In the genomic region with DNA sequence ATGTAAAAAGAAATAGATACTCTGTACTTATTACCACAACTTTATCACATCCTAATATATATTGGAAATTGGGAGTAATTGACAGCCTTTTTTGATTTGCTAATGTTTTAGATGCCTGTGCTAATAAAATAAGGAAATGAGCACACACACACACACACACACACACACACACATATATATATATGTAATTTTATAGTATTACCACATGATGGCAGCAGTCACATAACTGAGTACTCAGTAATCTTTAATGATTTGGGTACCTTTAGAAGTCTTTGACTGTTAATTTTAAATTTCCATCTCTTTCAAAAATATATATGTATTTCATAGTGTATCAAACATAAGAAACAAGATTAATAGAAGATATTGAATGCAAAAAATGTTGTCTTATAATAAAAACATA, we compare ENCODE assay signal across 12 mouse cellular contexts.
DNase-seq lines count a peak whose midpoint lies in the region; ATAC-seq and TF ChIP-seq lines count a peak whose summit lies in the region.
"Had no signal": no experiment of that assay in that cellular context is flagged by ENCODE, and none has a peak within 500 bp of the region (broad histone marks: within the 10 kb centered on the region; RNA-seq: fewer than 3 reads in every experiment).

No protein-coding gene starts in this region.

- no peak overlapping the region for H3K4me2 ChIP-seq in liver, postnatal 0 days (ENCODE audit: low read depth, low read length)
- H3K4me2 ChIP-seq: hindbrain, embryonic 13.5 days had no signal

- no peaks in the 10 kb centered on the region for H3K4me1 ChIP-seq in liver, postnatal 0 days (ENCODE audit: insufficient read depth)
- H3K4me1 ChIP-seq: hindbrain, embryonic 13.5 days had no signal

- no peak for ATAC-seq in liver, postnatal 0 days
- ATAC-seq in CD4-positive, CD25-positive, alpha-beta regulatory T cell, adult 4 months = peak; percentile 63

- intact Hi-C loops in gastrocnemius, adult 2 months (cut with DNase I) = no loop called here

- no peak overlapping the region for H3K27ac ChIP-seq in gastrocnemius, adult 2 months
- H3K27ac ChIP-seq in liver, postnatal 0 days (ENCODE audit: low read depth) = no peak overlapping the region
- H3K27ac ChIP-seq: hindbrain, embryonic 13.5 days had no signal

- no peaks in the 10 kb centered on the region for H3K27me3 ChIP-seq in liver, postnatal 0 days (ENCODE audit: insufficient read depth, low read length)
- H3K27me3 ChIP-seq: hindbrain, embryonic 13.5 days had no signal

- no peak for DNase-seq in gastrocnemius, adult 2 months
- no peak for DNase-seq in gastrocnemius, adult 8-10 months (ENCODE audit: low spot score in 2 of 2)
- no peak for DNase-seq in liver, postnatal 0 days
- no peak for DNase-seq in liver
- peak; percentile 47 for DNase-seq in induced T-regulatory cell, adult 2 months (ENCODE audit: low read depth)
- no peak for DNase-seq in gastrocnemius, postnatal 10 days
- no peak for DNase-seq in adrenal gland, adult (ENCODE audit: inconsistent age in 2 of 2, low spot score in 1 of 2)
- DNase-seq: layer of hippocampus, adult 9-11 months; right cerebral cortex, postnatal 4 days had no signal

- no peaks in the 10 kb centered on the region for H3K9me3 ChIP-seq in liver, postnatal 0 days (ENCODE audit: low read length)
- H3K9me3 ChIP-seq: G1E; hindbrain, embryonic 13.5 days had no signal

- TF ChIP-seq EP300 in liver, postnatal 0 days (IDR thresholded peaks at IDR 0.05; ENCODE audit: low read depth) = no peak

- no peak overlapping the region for H3K9ac ChIP-seq in liver, postnatal 0 days (replicated peaks)
- H3K9ac ChIP-seq: hindbrain, embryonic 13.5 days had no signal

- no peak overlapping the region for H3K4me3 ChIP-seq in gastrocnemius, adult 2 months
- no peak overlapping the region for H3K4me3 ChIP-seq in liver, postnatal 0 days (ENCODE audit: low read depth, low read length)
- H3K4me3 ChIP-seq: hindbrain, embryonic 13.5 days had no signal

- TF ChIP-seq CTCF in gastrocnemius, adult 2 months (IDR thresholded peaks at IDR 0.05) = peak; percentile 38; the same call in 1 of the 2 replicates
- peak; percentile 18; the same call in 1 of the 2 replicates for TF ChIP-seq CTCF in liver, postnatal 0 days (IDR thresholded peaks at IDR 0.05; ENCODE audit: low read depth)

- H3K36me3 ChIP-seq in liver, postnatal 0 days (replicated peaks; ENCODE audit: insufficient read depth, low read length) = peaks cover 13% of the 10 kb centered on the region
- H3K36me3 ChIP-seq: hindbrain, embryonic 13.5 days had no signal
